In genomic region chr16:31592973-31593683, GRCm38 (mm10) we compare ENCODE assay signal across 9 mouse cellular contexts.
DNase-seq lines count a peak whose midpoint lies in the region; ATAC-seq and TF ChIP-seq lines count a peak whose summit lies in the region.
"Had no signal": no experiment of that assay in that cellular context is flagged by ENCODE, and none has a peak within 500 bp of the region (broad histone marks: within the 10 kb centered on the region; RNA-seq: fewer than 3 reads in every experiment).

No protein-coding gene starts in this region.

- H3K36me3 ChIP-seq in intestine, postnatal 0 days (ENCODE audit: control insufficient read depth, insufficient read depth): no peaks in the 10 kb centered on the region

- 33% methylated on average over 9 of the region's 9 CpGs for WGBS in intestine, postnatal 0 days

- no peak overlapping the region for H3K9ac ChIP-seq in intestine, postnatal 0 days (ENCODE audit: low read depth, low read length)
- H3K9ac ChIP-seq: liver, embryonic 14.5 days had no signal

- H3K27me3 ChIP-seq in intestine, postnatal 0 days (replicated peaks; ENCODE audit: control insufficient read depth, insufficient read depth, low read length): no peaks in the 10 kb centered on the region

- H3K27ac ChIP-seq in intestine, postnatal 0 days (ENCODE audit: low read depth, low read length): 0 out of 2 replicates have a peak overlapping the region, but pooled peaks have one; percentile 21
- H3K27ac ChIP-seq: liver, embryonic 14.5 days had no signal

- no peak overlapping the region for H3K4me3 ChIP-seq in intestine, postnatal 0 days (ENCODE audit: low read depth, low read length)

- DNase-seq in kidney, postnatal 10 days: peak; percentile 28
- DNase-seq in kidney, postnatal 36 days: no peak
- peak; percentile 72 to 76 for DNase-seq in adrenal gland, postnatal 36 days
- DNase-seq in heart, adult 18-20 months: peak; percentile 75 to 77
- DNase-seq in lung, postnatal 10 days: peak; percentile 63
- DNase-seq in spleen, postnatal 4 days (ENCODE audit: low spot score in 2 of 2): no peak

- no peak for TF ChIP-seq CTCF in intestine, postnatal 0 days (IDR thresholded peaks at IDR 0.05; ENCODE audit: low read depth)

- no peak for ATAC-seq in intestine, postnatal 0 days
- no peak for ATAC-seq in erythroblast, adult 5-6 weeks (replicated peaks; ENCODE audit: low FRiP score, poor library complexity, severe bottlenecking)

- H3K4me1 ChIP-seq in intestine, postnatal 0 days (replicated peaks; ENCODE audit: control insufficient read depth, insufficient read depth, low read length): peaks cover 12% of the 10 kb centered on the region

- 0 out of 2 replicates have a peak overlapping the region, but pooled peaks have one; percentile 17 for H3K4me2 ChIP-seq in intestine, postnatal 0 days (replicated peaks; ENCODE audit: low read depth)

- H3K9me3 ChIP-seq in intestine, postnatal 0 days (ENCODE audit: control insufficient read depth): no peaks in the 10 kb centered on the region

Comparison
In these comparisons a context has a peak if more than half of its experiments do, and no peak if none do; other contexts are left out.
1. DNase-seq: peak in kidney, postnatal 10 days (single experiment), adrenal gland, postnatal 36 days (2 of 2), heart, adult 18-20 months (2 of 2) and lung, postnatal 10 days (single experiment); none in kidney, postnatal 36 days (0 of 2) and spleen, postnatal 4 days (0 of 2).